Mouse (Mus musculus) testis, postnatal 14 days (tissue): ENCODE results near the gene Ebf1.
"Not testable (repeated sequence)": the region's sequence is repeated elsewhere in the genome, so short reads cannot be mapped to it uniquely, and the experiment has no call there.

Experiments
- DNase-seq: peaks from one replicate; pipeline ENCODE4 v3.0.0; 2021; ENCODE audit warnings: low spot score

The Ebf1 gene

DNA sequence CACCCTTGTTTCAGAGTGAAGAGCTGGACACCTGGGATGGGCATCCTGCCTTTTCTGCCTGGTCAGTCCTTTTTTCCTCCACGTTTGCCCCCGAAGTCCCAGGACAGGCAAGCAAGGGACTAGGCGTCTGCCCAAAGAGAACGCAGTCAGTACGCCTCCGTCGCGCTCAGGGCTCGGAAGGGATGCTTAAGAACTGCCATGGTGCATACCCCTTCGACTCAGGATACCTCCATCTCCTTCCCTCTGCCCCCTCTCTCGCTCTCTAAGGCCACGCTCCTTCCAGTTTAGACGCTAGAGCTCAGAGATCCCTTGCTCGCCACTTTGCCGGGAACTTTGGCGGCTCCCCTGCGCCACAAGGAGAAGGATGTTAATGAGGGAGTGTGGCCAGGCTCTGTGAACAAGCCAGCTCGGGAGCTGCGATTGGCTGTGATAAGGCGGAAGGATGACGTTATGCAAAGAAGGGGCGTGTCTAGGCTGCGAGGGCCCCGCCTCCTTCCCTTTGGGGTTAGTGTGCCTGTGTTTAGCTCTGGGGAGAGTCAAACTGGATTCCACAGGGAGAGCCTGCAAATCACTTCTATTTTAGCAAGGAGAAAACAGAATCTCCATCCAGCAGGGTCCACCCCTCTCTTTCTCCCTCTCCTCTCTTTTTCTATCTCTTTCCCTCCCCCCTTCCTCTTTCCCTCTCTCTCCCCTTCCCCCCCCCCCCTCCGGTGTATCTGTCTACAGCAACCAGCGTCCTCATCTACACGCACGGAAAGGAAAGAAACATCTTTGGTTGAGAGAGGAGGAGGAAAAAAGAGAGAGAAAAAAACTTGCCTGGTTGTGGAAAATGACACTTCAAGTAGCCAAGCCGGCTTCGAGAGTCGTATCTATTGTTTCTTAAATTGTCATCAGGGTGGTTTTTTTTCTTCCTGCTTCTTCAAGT is at the start of gene Ebf1:
Gene Ebf1, plus strand, starts transcription at position 530 of the 925 bp plus-strand sequence.
- peak; percentile 87 for DNase-seq

DNA sequence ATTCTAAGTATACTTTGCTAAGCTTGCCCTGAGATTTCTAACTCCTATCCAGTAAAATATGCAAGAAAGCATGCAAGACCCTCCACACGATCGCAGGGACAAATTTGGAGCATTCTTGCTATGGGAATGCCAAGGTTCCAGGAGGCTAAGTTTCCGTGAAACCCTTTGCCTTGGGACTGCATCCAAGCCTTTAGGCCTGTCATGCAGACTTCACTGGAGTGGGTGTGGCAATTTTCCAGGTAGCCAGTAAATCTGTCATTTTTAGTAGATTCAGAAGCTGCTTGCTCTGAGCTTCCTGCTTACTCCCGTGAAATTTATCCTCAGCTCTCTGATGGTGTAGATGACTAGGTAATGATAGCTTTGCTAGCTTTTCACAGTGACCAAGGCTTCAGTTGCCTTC is 46.8 kb upstream of the Ebf1 start:
- not testable (repeated sequence) for DNase-seq

DNA sequence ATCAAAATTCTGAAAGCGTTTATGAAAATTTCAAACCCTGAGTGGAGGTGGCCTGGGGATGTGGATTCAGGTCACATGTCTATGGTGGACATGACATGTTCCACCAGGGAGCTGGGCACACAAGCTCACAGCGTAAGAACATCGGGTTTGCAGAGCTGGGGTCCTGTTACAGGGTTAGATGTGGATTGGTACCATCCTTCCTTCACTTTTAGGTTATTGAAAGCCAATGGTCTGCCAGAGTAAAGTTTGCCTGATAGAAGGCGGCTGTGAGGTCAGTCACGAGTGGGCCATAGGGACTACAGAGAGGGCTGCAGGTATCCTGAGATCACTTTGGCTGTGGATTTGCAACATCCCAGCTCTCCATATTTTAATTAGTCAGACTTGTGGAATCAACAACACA is 44.3 kb upstream of the Ebf1 start:
- DNase-seq, result no peak

DNA sequence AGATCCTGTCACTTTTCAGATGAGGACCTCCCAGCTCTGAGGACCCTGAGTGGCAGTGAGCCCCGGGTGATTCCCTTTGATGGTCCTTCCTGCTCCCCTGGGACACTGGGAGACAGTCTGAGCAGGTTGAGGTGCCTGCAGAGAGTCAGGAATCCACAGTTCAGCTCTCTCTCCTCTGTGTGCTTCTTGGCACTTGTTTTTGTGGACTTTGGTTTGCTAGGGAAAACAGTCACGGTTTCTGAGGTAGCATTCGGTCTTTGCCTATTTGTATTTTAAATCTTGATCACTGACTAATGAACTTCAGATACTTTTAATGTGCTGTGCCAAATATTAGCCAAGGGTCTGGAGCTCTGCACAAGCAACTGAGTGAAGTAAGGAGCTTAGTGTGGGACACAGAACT is 43.7 kb upstream of the Ebf1 start:
- no peak for DNase-seq

DNA sequence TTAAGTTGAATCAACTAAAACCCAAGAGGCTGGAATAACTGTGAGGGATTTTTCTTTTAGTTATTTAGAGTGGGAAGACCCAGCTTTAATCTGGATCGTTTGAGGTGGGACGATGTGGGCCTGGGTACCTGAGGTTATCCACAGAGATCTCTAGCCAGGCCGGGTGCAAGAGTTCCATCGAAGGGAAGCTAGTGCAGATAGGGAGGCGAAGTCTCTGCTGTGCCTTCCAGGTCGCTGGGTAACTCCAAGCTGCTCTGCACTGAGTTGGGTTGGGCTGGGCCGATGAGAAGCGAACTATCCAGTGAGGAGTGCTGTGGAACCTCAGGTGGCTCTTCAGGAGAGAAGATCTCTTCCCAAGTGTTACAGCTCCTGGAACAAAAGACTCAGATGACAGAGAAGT is 42.7 kb upstream of the Ebf1 start:
- DNase-seq, result no peak

DNA sequence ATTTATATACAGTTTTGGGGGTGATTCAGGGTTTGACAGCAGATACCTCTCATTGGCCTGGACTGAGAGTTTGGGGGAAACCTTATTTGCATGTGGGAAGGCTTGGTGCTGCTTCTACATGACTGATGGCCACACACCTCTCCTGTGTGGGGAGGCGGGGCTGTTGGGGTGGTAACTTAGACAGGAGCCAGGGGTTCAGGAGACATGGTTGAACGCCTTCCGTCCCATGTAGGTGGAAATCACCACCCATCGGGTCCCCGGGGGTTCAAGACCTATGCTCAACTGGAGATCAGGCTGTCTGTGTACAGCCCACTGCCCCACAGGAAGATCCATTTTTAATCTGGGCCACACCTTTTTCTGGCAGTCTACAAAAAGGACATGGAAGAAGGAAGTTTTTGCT is 42.3 kb upstream of the Ebf1 start:
- DNase-seq, result no peak

DNA sequence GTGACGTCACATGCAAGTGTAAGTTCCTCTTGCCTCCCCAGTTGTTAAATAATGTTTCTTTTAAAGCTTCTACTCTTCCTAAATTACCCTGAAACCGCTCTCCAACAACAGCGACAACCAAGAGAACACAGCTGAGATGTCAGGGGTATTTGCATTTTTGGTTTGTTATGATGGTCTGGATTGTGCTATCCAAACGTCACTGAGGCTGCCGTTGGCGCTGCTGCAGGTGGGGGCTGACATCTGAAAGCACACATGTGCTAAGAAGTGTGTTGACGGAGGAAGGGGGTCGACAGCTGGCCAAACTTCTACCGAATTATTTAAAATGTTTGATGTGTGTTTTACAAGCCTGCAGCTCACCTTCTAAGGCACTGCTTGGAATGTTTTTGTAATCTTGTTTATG is 39.2 kb upstream of the Ebf1 start:
- no peak for DNase-seq

DNA sequence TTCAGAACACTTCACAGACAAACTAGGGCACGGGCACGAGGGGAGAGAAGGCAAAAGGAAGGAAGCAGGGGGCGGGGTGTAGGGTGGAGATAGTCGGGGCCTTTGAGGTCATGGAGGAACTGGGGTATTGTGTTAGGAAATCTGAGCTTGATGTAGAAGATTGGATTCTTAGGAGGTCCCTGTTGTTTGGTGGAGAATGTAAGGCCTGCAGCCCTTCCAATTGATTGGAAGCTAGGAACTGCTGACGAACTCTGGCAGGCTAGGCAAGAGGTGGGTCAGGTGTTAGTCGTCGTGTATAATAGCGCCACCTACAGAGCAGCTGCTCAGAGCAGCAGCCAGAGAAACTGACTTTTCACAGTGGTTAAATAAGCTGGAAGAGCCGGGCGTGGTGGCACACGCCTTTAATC is 35.8 kb upstream of the Ebf1 start:
- DNase-seq, result peak; percentile 17

DNA sequence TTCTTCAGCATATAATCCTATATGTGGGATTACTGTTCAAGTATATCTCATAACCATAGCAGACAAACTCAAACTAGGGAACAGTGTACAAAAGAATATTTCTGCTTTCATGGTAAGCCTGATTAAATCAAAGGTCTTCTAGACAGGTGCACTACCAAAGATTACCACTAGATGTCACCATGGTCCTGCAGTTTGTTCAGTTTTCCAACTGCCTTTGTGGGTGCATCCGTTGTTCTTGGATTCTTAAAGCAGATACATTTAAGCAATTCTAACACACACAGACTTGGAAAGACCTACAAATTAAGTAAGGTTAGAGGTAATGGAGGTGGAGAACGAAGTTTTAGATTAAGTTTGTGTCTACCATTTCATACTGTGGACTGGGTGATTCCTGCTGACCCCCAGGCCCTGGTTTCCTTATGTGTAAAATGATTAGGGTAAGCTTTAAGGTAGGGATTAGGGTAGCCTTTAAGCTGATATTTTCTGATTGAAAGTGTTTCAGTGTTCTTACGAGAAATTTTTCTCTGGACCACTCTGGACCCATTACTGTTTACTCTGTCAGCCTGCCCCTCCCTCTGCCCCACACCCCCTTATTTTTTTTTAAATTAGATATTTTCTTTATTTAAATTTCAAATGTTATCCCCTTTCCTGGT is 30.9 kb upstream of the Ebf1 start:
- DNase-seq, result peak; percentile 59

DNA sequence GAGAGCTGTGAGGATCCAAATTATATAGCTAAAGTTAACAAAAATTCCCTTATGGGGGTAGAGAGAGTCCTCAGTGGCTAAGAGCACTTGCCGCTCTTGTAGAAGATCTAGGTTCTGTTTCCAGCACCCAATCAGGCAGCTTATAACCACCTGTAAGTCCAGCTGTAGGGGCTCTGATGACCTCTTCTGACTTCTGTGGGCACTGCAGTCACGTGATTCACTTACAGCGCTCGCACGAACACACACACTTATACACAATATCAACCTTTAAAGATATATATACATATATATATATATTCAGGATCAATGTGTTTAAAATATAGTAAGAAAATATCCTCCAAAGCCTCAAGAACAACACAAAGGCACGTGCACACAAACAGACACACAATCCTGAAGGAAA is 24.1 kb upstream of the Ebf1 start:
- DNase-seq, result no peak

DNA sequence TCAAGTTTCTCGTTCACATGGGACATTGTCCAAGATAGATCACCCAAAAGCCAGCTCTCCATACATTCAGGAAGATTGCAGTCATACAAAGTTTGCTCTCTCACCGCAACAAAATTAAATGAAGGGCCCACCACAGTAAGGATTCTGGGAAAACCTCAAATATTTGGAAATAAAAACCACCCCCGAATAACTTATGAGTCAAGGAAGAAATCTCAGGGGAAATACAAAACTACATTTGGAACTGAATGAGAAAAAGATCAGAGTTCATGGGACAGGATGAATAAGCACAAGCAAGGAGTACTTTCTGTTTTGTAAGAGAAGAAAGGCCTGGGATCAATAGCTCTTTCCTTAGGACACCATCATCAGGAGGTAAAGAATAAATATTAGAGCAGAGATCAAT is 22.3 kb upstream of the Ebf1 start:
- DNase-seq, result no peak

DNA sequence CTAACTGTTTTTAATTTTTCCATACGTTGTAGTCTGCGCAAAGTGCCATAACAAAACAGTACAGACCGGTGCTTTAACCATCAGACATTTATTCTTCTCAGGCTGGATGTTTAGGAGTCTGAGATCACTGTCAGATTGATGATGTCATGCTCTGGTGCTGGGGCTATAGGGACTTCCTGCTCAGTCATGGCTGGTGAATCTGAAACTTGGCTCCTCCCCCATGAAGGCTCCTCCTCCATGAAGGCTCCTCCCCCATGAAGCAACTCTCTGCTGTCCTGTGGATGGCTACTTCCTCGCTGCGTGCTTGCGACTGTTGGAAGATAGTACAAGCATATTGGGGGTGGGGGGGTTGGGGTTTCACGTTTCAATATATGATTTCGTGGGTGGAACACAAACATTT is 10.2 kb upstream of the Ebf1 start:
- no peak for DNase-seq

DNA sequence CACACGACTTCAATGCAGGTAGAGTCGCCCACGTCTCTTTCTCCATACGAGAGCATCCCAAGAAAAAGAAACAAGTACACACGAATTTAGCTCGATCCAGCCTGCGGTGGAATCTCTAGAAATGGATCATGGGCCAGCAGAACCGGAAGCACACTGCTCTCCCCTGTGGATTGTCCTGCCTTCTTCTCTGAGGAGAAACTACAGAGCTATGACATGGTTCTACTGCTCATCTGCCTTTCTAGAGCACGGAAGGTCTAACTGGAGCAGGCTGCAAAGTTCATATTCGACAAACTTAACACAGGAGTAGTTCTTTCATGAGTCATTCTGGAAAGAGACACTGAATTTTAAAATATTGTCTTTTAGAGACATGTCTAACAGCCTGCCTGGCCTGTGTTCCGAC is 8.5 kb upstream of the Ebf1 start:
- DNase-seq, result no peak

DNA sequence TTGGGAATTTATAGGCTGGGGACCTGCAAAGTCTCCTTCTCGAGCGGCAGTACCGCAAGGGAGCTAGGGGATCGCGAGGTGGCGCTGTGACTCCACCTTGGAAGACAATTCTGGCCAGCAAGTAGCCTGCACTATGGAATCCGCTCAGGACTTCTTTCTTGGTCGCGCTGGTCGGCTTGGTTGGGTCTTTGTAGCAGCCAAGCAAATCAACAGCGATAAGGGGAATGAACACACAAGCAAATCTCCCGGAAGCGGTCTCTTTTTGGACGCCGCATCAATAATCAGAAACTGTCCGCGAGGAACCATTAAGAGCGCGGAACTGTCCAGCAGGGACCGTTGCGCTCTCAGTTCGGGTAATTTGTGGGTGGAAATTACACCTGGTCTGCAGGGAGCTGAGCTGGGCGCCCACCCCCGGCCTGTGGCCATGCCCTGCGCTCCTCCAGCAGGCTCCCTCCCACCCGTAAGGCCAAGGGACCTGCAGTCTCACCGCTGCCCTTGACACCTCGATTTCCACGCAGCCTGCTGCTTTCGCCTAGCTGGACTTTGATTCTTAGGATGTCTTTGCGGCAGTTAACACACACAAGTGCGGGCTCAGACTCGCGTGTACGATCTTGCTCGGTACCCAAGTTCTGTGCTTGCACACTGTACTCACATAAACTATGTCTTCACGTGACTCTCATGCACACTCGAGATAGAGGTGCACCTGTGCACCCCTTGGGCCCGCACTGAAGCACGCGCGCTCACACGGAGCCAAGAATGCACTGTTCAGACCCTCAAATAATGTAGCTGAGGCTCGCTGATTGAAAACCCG is 5.9 kb upstream of the Ebf1 start:
- peak; percentile 73 for DNase-seq

DNA sequence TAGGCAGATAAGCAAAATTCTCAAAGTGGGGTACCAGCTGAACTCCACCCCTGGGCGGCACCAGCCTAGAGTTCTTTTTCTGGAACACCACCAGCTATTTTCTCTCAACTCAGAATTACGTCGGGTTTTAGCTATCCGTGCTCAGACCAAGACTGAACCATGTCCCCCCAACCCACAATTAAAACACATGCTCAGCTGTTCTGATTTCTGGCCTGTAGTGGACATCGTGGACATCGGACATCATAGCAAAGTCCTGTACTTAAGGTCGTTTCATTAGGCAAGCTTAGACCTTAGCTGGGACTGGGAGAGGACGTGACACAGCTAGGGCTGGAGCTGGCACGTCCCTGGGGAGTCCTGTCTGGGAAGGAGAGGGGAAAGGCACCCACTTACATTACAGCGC is 5.0 kb upstream of the Ebf1 start:
- no peak for DNase-seq

DNA sequence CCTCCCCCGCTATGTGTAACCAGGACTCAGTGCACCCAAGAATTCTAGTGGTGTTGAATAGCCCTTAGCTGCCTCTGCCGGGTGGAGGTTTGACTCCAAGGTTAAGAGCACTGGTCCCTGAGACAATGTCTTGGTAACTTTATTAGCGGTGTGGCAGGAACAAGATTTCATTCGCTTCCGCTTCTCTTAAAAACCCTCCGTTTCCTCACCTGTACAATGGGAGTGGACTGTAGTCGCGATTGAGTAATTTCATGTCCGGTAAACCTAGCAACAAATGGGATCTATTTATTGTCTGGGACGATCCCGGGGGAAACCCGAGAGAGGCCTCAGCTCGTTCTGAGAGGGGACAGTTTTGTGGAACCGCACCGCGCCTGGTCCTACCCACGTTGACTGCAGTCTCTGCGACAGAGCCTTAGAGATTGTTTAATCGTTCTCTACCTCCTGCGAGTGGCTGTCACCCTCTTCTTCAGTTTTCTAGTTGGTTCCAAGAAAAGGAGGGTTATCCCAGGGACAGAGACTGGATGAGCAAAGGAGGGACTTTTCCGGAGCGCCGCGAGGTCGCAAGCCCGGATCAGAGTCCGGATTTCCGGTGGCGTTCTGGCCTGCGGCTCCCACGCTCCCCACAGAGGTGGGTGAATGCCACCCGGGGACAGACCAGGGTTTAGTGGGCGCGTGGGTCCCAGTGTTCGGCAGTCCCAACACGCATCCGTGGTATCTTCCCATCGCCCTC is 4.3 kb upstream of the Ebf1 start:
- no peak for DNase-seq

DNA sequence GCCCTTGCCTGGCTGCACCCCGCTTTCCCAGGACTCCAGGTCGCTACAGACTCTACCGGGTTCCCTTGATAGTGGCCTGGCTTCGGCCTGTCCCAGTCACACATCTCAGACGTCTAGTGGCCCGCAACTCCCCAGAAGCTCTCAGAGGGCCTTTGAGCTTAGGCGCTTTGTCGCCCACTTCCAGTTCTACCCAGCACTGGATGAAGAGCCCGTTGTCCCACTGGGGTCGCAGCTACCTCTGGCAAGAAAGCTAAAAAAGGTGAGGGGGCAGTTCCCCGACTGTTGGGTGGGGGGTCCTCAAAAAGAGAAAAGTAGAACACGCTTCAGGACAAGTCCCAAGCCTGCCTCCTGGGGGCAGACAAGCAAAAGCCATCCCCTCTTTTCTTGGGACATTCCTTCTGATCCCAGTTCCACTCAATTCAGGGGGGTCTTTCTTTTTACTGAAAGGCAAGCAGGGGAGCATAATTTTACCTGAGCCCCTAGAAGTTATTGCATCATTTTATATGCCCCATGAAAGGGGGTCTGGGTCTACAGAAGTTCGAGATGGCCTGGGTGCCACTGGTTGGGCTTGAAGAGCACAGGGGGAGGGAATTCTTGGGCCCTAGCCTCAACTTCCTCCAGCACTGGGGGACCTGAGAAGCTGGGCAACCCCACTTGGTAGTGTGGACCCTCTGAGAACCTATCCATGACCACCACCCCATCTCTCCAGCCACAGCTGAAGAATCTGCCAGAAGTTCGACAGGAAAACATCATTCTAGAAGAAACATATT is 3.5 kb upstream of the Ebf1 start:
- DNase-seq, result no peak

DNA sequence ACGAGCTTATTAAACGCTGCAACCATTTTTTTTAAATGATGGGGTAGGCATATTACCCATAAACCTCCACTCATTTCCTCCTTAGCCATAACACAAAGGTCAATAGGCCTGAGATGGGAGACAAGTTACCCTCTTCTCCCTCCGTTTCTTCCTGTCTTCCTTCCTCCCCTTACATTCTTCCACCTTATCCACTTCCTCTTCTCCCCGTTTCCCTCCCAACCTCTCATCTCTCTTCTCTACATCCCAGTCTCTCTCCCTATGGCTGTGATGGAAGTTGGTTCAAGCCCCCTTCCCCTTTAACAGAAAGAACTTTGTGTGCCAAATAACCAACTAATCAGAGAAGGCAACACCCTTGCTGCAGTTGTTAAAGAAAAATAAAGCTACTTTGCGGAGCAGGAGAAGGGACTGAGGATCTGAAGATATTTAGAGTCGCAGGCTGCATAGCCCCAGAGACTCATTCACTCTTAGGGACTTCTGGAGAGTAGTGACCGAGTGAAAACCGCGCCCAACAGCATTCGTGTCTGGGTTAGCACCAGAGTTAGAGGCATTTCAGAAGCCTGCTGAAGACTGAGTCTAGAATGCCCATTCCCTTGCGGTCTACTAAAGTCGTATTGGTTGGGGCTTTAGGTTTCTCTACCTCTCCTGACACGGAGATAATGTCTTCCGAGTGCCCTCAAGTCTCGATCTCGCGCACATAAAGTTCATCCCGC is 884 bp upstream of the Ebf1 start:
- no peak for DNase-seq

DNA sequence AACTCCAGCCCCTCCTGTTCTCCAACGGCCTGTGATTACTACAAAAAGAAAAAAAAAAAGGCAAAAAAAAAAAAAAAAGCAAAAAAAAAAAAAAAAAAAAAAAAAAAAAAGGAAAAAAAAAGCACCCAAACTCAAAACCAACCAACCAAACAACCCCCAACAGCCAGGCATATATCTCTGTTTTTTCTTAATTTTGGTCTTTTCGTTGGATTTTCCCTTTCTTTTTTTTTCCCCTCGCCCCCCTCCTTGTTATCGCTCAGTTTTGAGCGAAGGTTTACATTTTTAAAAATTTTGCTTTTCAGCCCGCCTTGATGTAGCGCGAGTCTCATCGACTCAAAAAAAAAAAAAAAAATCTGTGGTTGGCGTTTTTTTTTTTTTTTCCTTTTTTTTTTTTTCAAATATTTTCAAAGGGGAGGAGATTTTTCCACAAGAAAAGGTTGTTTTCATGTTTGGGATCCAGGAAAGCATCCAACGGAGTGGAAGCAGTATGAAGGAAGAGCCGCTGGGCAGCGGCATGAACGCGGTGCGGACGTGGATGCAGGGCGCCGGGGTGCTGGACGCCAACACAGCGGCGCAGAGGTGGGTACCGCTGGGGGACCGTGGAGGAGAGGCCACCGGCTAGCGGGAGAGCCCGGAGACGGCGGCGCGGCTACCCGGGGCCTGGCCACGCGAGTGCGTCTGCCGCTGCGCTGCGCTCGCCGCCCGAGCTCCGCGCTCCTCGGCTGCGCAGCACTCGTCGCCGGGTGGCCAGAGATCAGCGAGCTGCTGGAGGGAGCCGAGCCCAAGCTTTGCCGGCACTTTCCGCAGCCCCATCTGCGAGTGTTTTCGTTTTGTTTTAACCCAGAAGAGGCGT is 843 bp downstream of the Ebf1 start:
- DNase-seq, result peak; percentile 25
